Mouse (Mus musculus) cerebellum, postnatal 14 days (tissue): ENCODE measurements around the gene Cpt1c.

Experiments used
- DNase-seq, 2 experiments: peaks; one replicate each; pipeline ENCODE4 v3.0.0; 2021; ENCODE audit warnings: mixed read lengths in 2 of 2

The Cpt1c gene

DNA sequence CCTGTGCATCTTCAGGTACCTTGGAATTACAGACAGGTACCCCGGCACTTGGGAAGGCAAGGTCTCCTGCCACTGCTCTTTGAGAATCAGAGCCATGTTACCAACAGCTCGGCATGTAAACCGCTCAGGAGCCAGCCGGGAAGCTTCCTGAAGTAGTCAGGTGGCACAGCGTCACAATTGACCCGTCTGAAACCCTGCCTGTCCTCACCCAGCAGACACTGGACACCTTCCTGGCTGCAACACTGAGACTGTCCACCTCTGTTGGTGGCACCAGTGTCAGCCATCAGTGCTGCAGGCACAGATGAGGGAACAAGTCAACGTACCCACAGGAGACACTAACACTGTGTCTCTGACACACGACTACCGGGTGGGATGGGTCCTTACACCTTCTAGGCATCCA, 59.3 kb downstream of the Cpt1c start:
- no peak for DNase-seq

DNA sequence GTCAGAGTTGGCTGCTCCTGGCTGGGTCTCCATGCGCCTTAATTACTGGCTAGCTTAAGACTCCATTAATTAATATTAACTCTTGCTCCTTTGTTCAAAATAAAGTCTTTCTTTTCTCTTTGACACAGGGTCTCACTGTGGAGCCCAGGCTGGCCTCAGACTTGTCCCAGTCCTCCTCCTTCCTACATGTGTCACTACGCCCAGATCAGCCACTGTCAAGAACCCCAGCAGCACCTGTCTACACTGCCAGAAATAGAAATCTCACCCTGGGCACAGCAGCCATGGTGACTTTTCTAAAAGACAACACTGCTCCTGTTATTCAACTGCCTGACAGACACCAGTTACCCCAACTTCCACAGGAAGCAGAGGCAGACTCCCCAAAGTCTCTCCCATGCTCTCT, 60.3 kb downstream of the Cpt1c start:
- DNase-seq = no peak
